Mouse (Mus musculus) erythroblast, adult 5-6 weeks (primary cell): ENCODE data around the gene Abcf2. TPM values are rescaled to one million over a fixed set of nuclear protein-coding genes. Genes with fewer than 3 reads are reported as not detected.

Experiments used
- ATAC-seq: replicated peaks from 2 replicates; pipeline ENCODE4 v1.8.0; 2016; ENCODE audit warnings: moderate number of reproducible peaks, mild to moderate bottlenecking, moderate TSS enrichment, inconsistent platforms; ENCODE audit not compliant: poor library complexity, low FRiP score, severe bottlenecking
- total RNA-seq, 2 experiments: library from RNA; stranded (forward) in 1 of 2; stranded (reverse) in 1 of 2; fragments of 150-400 nt in 1 of 2; fragments of 200-764, 138-1000 nt in 1 of 2; gene quantifications; 2 replicates each; pipeline versions ENCODE4 v1.2.3 to v1.2.4; 2015 to 2017; ENCODE audit warnings: low replicate concordance in 2 of 2

Gene Abcf2
- total RNA-seq, 2 experiments from 2014 or later = 7.1 to 17.4 TPM

DNA sequence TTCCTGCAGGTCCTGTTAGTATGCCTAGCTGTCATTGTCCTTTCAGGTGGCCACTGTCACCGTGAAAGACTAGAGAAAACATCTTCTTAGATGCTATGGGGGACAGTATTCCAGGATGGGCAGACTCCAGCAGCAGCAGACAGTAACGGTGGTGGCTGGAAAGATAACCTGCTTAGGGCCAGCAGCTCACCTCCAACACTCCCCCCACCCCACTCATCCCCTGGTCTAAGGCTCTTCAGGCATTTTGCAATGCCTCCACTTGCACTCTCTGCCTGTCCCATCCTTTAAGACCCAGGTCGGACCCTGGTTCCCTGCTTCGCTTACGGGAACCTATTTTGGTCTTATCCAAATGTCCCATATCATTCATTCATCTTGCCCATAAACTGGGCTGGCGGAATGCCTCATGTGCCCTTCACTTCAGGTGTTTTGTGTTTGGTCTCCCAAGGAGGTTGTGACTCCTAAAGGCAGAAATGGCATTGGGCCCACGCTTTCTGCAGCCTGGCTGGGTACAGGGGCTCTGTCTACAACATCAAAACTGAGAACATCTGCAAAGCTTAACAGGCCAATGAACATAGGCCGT is 26.3 kb upstream of the Abcf2 start:
- ATAC-seq = no peak

DNA sequence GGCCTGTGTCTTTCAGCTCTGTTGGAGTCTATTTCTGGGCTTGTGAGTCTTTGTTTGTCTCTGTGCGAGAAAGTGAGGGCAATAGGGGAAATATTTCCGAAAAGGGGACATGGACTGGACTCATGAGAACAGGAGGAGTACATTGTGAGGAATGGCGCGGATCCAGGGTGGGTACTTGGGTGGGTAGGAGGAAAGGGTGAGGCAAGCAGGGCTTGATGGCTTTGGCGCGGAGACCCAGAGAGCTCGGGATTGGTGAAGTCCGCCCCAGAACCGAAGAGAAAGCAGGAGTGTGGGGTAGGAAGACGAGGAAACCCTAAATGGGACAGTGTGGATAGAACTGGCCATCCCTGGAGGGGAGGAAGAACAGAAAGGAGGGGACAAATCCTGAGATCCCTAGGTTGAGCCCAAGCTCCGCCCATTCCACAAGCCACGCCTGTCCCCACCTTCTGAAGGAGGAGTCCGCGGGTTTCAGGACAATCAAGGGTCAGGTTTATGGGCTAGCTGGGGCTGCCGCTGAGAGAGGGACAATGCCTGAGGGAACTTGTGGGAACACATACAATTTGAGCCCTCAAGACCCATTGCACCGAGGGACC is 25.6 kb upstream of the Abcf2 start:
- ATAC-seq = no peak

DNA sequence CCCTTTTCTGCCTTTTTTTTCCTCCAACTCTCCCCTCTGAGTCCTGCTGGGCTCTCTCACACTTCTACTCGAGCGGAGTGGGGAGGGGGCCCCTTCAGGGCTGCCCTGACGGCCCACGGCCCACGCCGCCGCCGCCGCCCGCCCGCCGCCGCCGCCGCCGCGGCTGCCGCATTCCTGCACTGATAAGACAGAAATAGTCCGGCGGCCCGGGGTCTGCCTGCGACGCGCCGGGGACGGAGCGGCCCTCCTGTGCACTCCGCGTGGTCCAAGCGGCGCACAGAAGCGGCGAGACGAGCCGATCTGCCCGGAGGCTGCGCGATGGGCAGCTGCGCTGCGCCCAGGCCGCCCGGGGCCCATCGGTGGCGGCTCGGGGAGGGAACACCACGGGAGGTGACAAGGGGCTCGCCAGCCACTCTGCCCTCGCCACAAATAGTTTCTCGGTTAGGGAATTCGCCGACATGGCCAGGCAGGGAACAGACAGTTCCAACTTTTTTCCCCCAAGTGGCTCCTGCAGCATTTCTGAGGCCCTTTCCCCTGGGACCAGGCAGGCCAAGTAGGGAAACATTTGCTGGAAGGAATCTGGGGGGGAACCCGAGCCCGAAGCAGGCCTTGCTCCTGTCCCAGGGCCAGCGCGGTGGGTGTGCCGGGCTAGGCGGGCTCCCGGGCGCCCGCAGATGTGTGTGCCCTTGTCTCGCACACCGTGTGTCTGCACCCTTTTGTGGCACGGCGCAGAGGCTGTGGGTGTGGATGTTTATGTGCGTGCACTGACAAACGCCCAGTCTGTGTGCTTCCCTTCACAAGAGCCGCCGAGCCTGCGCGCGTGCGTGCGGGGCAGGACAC is 24.9 kb upstream of the Abcf2 start:
- no peak for ATAC-seq

DNA sequence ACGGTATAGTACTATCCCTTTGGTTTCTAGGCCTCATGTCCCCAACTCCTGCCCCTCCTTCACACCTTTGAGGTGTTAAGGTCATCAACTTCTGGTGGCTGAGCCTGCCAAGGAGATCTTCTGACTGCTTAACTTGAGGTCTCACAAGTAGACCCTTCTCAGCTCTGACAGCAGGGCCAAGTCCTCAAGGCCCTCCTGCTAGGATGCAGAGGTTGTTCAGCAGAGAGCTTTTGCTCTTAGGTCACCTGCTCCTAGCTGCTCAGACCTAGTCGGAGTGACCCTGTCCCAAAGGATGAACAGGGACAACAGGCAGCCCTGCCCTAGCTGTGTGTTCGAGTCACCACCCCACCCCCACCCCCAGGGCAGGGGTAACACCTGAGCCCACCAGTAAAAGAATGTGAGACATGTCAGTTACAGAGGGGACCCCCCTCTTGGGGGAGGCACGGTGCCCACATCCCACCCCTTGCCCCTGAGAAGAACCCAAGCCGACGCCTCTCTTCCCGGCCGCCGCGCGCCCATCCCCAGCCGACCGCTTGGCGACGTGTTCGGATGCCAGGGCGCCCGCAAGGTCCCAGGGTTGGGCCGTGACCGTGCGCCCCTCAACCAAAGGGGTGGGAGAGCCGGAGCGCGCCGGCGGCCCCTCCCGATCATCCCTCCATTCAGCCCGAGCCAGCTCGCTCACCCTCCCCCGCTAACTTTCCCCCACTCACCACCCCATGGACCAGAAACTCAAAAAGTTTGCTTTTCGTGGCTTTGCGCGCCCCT is 24.0 kb upstream of the Abcf2 start:
- no peak for ATAC-seq

DNA sequence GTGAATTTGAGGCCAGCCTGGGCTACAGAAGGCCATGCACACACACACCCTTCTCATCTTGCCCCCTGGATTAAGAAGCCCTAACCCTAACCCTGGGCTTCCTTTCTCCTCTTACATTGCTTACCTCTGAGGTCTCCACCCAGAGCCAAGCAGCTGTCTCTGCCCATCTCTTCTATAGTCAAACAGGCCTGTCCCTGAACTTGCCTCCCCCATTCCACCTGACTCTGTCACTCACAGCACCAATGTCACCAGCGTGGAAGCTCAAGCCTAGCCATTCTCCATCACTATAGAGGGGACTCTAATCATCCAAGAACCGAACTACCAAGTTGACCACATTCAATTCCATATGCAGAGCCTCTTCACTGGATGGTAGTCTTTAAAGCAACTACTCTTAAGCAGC is 23.0 kb upstream of the Abcf2 start:
- ATAC-seq = no peak

DNA sequence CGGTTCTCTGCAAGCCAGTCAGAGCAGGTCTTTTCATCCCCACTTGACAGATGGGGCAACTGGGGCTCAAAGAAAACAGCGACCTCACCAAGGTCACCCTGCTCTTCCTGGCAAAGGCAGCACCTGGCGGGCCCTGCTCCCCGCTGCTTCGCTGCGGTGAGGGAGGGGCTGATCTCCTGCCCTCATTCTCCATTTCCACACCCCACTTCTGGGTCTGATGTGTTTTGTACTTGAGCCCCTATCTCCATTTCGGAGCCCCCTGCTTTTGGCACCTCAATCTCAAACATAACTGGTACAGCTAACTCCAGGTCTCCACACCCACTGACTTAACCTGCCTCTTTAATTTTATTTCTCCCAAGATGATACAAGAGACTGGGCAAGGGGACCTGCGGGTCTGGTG is 21.9 kb upstream of the Abcf2 start:
- ATAC-seq = no peak

DNA sequence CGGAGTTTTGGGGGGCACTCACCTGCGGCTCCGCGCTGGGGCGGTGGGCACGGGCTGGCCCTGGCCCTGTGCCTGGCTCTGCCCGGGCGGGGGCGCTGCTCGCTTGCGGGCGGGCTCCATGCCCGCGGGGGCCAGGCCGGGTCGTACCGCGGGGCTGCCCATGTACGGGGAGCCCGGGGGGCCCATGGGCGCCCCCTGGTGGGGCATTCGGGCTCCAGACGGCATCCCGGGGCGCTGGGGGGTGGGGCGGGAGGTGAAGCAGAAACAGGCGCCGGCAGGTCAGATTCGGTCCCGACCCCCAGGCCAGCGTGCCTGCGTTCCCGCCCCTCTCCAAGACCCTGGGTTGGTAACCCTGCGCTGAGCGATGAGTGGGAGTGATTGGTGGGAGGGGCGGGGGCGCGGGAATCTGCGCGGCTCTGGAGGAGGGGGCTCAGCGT is 21.3 kb upstream of the Abcf2 start:
- no peak for ATAC-seq

DNA sequence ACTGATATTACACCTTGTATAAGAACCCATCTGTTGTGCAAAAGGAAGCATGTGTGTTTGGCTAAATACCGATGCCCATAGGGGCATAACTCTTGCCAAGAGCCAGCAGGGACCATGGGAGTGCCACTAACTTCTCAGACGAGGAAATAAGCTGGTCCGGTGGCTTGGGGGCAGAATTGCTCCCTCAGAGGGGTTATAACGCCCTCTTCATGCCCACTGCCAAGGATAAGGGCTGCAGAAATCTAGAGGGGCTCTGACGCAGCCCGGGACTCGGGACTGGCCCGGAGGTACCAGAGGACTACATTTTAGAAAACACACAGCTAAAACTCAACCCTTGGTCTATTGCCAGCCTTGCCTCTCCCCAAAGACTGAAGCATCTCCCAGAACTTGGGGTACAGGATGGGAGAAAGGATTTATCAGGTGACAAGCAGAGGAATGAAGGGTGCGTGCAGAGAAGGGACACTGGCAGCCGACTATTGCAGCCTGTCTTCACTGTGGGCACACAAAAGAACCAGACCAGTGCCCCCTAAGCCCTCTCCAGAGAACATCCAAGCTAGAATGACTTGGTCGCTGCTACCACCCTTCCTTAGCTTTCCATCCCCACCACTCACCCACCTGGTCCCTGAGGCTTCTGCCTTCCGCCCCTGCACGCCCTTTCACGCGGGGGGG is 20.8 kb upstream of the Abcf2 start:
- ATAC-seq = no peak

DNA sequence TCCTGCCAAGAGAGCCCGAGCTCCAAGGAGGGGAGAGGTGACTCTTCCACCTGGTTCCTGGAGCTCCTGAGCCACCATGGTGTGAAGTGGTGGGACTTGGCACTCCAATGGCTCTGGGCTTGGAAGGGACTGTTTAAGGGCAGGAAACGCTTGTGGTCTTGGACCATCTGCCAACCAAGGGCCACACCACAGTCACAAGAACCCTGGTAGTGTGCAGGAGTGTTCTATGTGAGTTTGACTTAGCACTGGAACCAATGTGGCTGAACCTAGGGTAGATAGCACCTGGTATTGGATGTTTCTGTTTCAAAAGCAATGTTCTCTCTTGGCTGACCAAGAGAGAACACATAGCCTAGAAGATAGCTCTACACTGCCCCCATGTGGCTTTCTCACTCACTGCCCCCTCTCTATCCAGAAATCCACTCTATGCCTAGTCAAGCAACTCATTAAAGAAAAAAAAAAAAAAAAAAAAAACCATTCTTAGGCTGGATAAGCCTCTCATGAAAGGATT is 20.0 kb upstream of the Abcf2 start:
- peak; percentile 72 for ATAC-seq

DNA sequence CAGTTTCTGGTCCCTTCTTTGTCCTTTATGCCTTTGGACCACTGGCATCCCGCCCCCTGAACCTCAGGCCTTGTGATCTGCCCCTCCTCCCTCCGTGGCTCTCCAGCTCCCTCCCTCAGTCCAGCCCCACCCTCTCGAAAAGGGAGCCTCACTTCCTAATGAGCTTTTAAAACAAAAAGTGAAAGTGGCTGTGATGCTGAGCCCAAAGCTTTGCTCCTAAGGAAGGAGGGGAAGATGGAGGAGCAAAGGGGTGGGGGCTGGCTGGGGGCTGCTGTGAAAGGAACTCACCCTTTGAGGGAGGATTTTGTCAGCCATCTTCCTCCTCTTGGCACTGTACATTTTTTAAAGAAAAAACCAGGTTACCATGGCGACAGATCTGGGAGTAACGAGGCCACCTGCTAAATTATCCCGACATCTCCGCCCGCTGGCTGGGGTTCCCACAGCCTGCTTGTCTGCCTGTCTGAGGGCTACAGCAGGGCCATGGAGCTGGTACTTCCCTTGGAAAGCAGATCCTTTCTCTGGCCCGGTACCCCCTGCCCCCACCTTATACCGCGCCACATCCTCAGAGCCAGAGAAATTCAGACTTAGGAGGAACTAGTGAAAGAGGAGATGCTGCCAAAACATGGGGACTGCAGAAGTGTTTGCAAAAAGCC is 19.4 kb upstream of the Abcf2 start:
- ATAC-seq = no peak

DNA sequence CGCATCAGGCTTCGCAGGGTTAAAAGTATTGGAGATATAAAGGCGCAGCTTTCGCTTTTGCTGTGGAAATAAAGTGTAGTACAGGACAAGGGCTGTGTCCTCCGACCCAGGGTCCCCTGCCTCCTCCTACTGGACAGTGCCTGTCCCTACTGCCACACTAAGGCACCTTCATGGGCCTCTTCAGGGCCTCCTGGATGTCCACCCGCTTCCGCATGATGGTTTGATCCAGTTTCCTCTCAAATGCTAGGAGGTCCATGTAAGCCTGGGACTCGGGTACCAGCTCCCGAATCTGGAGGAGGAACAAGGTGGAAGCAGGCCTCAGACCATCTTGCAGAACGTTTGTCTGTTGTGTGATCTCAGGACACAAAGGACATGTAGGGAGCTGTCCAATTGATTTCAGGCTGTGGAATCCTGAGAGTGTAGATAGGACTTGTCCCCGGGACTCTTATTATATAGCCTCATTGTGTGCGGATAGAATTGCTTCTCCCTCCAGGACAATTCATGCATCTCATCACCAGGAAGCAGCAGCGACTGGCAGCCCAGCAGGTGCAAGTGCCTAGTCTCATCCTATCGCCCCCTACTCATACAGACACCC is 18.6 kb upstream of the Abcf2 start:
- no peak for ATAC-seq

DNA sequence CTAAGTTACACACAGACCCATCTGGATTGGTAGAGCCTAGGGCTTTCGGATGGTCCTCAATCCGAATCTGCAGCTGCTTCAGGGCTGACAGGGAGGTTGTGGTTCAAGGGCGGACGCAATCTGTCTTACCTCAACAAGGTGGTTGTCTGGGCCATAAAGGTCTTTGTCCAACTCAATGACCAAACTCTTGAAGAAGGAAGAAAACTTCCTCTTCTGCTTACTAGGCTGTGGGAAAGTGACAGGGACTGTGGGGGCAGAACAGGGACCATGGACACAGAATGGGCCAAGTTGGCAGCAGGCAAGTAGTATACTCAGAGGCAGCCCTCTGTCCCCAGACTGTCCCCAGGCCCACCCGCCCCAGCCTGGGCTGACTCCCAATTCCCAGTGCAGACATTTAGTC is 18.0 kb upstream of the Abcf2 start:
- no peak for ATAC-seq

DNA sequence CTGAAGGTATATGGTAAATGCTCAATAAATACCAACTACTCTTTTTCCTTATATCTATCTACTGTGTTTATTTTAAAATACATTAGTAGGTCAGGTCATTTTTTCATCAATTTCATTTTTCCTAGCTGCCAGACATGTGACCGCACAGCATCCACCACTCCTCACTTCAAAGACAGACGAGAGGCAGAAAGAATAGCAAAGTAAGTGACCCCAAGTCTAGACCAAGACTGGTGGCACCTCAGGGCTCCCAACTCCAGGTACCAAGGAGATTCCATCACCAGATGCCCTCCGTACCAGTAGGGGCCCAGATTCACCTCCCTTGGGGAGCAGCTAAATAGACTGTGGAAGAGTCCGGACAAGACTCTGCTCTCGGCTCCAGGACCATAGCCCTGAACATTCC is 17.1 kb upstream of the Abcf2 start:
- ATAC-seq = no peak

DNA sequence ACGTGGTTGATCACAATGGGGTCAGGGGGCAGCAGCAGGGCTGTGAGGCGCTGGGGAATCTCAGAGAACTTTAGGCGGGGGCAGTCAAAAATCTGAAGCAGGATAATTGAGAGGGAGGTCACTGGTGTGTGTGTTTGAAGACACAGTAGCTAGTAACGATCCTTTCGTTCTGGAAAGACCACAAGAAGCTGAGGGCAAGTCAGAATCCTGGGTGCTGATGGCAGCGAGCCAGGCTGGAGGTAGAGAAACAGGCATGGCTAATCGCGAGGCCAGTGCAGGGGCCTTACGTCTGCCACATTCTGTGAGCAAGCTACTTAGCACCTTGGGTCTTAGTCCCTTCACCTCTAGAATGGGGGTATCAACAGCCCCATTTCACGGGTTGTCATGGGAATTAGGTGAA is 16.7 kb upstream of the Abcf2 start:
- no peak for ATAC-seq

DNA sequence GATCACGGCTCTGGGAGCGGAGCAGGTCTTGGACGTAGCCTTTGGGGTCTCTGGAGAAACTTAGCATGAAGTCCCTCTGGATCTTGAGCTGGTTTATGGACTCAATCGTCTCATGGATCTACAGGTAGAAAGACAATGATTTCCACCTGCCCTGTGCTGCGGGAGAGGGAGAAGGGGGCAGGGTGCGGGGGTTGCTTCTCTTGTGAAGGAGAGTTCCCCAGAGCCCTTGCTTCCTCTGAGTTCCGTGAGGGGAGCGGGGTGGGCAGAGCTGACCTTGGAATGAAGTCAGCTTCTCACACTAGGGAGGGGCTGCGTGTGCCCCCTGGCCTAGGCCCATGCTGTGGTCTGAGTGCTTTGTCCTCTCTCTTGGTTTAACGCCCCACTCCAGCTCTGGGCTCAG is 16.0 kb upstream of the Abcf2 start:
- ATAC-seq = no peak

DNA sequence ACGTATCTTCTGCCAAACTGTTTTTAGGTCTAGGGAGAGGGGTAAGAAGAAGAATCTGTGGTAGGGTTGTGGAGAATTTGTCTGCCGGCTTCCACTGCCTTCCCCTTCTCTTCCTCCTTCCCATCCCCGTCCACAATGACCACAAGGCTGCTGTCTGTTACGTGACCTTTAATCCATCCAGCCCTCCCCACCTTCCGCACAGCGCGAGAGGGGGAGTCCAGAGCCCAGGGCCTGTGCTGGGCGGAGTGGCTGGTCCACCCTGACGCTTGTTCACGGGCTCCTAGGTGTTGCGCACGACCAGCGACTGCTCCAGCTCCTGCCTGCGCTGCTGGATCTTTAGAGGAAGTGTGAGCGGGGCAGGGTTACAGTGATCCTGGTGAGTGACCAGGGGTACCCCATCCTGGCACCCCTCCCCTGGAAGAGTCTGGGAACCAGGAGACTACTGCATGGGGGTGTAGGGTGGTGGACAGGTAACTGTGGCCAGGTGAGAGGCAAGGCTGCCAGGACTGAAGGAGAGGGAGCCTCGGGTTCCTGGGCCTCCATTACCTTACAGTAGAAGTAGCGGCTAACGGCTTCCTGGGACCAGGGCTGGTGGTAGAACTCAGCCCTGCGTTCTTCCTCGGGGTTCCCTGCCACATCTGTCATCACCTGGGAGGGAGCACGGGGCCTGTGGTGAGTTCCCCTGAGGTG is 15.3 kb upstream of the Abcf2 start:
- ATAC-seq = no peak

DNA sequence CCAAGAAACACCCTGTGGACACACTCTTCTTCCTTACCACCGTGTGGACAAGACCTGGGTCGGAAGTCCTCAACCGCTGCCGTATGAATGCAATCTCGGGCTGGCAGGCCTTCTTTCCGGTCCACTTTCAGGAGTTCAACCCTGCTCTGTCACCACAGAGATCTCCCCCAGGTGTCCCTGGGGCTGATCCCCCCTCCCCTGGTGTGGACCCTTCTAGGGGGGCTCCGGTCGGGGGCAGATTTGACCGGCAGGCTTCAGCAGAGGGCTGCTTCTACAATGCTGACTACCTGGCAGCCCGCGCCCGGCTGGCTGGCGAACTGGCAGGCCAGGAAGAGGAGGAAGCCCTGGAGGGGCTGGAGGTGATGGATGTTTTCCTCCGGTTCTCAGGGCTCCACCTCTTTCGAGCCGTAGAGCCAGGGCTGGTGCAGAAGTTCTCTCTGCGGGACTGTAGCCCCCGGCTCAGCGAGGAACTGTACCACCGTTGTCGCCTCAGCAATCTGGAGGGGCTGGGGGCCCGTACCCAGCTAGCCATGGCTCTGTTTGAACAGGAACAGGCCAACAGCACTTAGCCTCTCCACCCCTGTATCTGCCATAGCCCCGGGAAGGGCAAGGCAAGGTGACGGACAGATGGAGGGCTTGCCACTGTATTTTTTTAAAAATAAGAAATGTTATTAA is 14.7 kb upstream of the Abcf2 start:
- no peak for ATAC-seq

DNA sequence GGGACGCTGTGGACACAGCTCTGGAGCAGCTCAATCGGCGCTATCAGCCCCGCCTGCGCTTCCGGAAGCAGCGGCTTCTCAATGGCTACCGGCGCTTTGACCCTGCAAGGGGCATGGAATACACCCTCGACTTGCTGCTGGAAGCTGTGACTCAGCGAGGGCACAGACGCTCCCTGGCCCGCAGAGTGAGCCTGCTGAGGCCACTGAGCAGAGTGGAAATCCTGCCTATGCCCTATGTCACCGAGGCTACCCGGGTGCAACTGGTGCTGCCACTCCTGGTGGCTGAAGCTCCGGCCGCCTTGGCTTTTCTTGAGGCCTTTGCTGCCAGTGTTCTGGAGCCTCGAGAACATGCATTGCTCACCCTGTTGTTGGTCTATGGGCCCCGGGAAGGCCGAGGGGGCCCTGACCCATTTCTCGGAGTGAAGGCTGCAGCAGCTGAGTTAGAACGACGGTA is 14.0 kb upstream of the Abcf2 start:
- ATAC-seq = no peak
